In the genomic region with DNA sequence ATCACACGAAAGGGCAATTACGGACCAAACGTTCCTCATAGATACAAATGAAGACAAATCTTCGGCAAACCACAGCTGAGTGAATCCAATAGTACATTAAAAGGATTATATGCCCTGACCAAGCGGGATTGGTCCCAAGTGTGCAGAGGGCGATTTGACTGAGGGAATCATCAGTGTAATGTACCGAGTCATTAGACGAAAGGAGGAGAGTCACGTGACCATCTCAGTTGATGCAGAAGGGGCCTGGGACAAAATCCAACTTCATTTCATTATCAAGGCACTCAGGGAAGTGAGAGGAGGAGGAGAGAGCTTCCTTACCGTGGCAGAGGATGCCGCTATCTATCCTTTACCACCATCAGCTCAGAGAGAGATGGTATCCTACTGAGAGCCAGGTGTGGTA, we compare ENCODE assay signal across 32 mouse cellular contexts. TPM values are rescaled to one million over a fixed set of nuclear protein-coding genes. Genes with fewer than 3 reads are reported as not detected.
DNase-seq lines count a peak whose midpoint lies in the region; ATAC-seq and TF ChIP-seq lines count a peak whose summit lies in the region.
"Had no signal": no experiment of that assay in that cellular context is flagged by ENCODE, and none has a peak within 500 bp of the region (broad histone marks: within the 10 kb centered on the region; RNA-seq: fewer than 3 reads in every experiment).

No protein-coding gene starts in this region.

- no peaks in the 10 kb centered on the region for H3K36me3 ChIP-seq in lung, embryonic 14.5 days (ENCODE audit: insufficient read depth)
- no peaks in the 10 kb centered on the region for H3K36me3 ChIP-seq in MEL (ENCODE audit: control insufficient read depth in 1 of 2, insufficient read depth in 2 of 2, low read length in 2 of 2)
- no peaks in the 10 kb centered on the region for H3K36me3 ChIP-seq in neural tube, embryonic 14.5 days (ENCODE audit: control insufficient read depth, insufficient read depth, low read length)
- H3K36me3 ChIP-seq: forebrain, embryonic 10.5 days; heart, embryonic 13.5 days; limb, embryonic 13.5 days; midbrain, embryonic 15.5 days; stomach, embryonic 15.5 days had no signal

- WGBS in lung, embryonic 14.5 days = 69% methylated on average over 11 of the region's 11 CpGs
- WGBS in neural tube, embryonic 14.5 days = 38% methylated on average over 11 of the region's 11 CpGs

- no peak overlapping the region for H3K4me2 ChIP-seq in lung, embryonic 14.5 days
- H3K4me2 ChIP-seq in neural tube, embryonic 14.5 days (ENCODE audit: low read depth, low read length) = no peak overlapping the region
- H3K4me2 ChIP-seq: liver, embryonic 11.5 days; stomach, embryonic 15.5 days had no signal

- peak; percentile 13 for DNase-seq in lung, embryonic 14.5 days
- DNase-seq in lung, postnatal 14 days = no peak
- DNase-seq in MEL (ENCODE audit: low read depth, low spot score) = peak; percentile 28
- DNase-seq in brain, embryonic 14.5 days (ENCODE audit: low read depth) = peak; percentile 65
- no peak for DNase-seq in spleen, adult 18-20 months
- DNase-seq: adrenal gland, adult 2 months; B cell, adult 2 months; cerebellum, adult 11-12 months; cerebellum, adult 9-11 months; heart, adult 2 months; kidney, adult 18-20 months; right cerebral cortex, postnatal 14 days had no signal

- no peak for TF ChIP-seq RAD21 in MEL (IDR thresholded peaks at IDR 0.05; ENCODE audit: low read depth, low read length)

- H3K27me3 ChIP-seq in lung, embryonic 14.5 days (ENCODE audit: insufficient read depth, low read length) = no peaks in the 10 kb centered on the region
- no peaks in the 10 kb centered on the region for H3K27me3 ChIP-seq in MEL (ENCODE audit: control insufficient read depth in 1 of 2, insufficient read depth in 2 of 2, low read length in 2 of 2)
- H3K27me3 ChIP-seq in neural tube, embryonic 14.5 days (ENCODE audit: control insufficient read depth, insufficient read depth, low read length) = no peaks in the 10 kb centered on the region
- H3K27me3 ChIP-seq: embryonic facial prominence, embryonic 13.5 days; heart, embryonic 13.5 days; midbrain, embryonic 15.5 days; stomach, embryonic 15.5 days had no signal

- no peak overlapping the region for H3K4me3 ChIP-seq in lung, embryonic 14.5 days (ENCODE audit: low read depth, low read length)
- H3K4me3 ChIP-seq in MEL (ENCODE audit: control insufficient read depth in 1 of 2, insufficient read depth in 1 of 2, low read depth in 2 of 2, low read length in 2 of 2) = no peak overlapping the region
- no peak overlapping the region for H3K4me3 ChIP-seq in neural tube, embryonic 14.5 days (ENCODE audit: low read depth, low read length)
- H3K4me3 ChIP-seq: forebrain, embryonic 10.5 days; heart, adult 2 months; limb, embryonic 13.5 days; megakaryocyte, embryonic 14.5 days; midbrain, embryonic 15.5 days; myocyte; stomach, embryonic 15.5 days had no signal

- no peak for TF ChIP-seq EP300 in MEL (IDR thresholded peaks at IDR 0.05; ENCODE audit: low read depth in 1 of 2, low read length in 2 of 2)

- no peak overlapping the region for H3K27ac ChIP-seq in lung, embryonic 14.5 days (ENCODE audit: low read depth)
- no peak overlapping the region for H3K27ac ChIP-seq in MEL (ENCODE audit: control insufficient read depth, low read depth, low read length)
- peak overlapping the region; percentile 57 for H3K27ac ChIP-seq in neural tube, embryonic 14.5 days (ENCODE audit: low read depth, low read length)
- H3K27ac ChIP-seq: embryonic facial prominence, embryonic 13.5 days; forebrain, embryonic 10.5 days; heart, adult 2 months; heart, embryonic 13.5 days; kidney, postnatal 0 days; limb, embryonic 13.5 days; midbrain, embryonic 15.5 days; stomach, embryonic 15.5 days had no signal

- H3K9ac ChIP-seq in lung, embryonic 14.5 days = no peak overlapping the region
- H3K9ac ChIP-seq in MEL (ENCODE audit: control insufficient read depth, low read depth, low read length, poor library complexity, severe bottlenecking) = no peak overlapping the region
- H3K9ac ChIP-seq in neural tube, embryonic 14.5 days (replicated peaks; ENCODE audit: low read depth, low read length) = no peak overlapping the region
- H3K9ac ChIP-seq: embryonic facial prominence, embryonic 13.5 days; heart, embryonic 13.5 days; limb, embryonic 13.5 days; midbrain, embryonic 15.5 days; stomach, embryonic 15.5 days had no signal

- no peaks in the 10 kb centered on the region for H3K79me2 ChIP-seq in MEL (ENCODE audit: control insufficient read depth, insufficient read depth, low read length, poor library complexity)

- no peak for TF ChIP-seq CTCF in lung, embryonic 14.5 days (IDR thresholded peaks at IDR 0.05; ENCODE audit: low read depth)
- TF ChIP-seq CTCF in MEL (IDR thresholded peaks at IDR 0.05 in 2 of 3, conservative IDR thresholded peaks at IDR 0.05 in 1 of 3; ENCODE audit: control insufficient read depth in 1 of 3, insufficient read depth in 1 of 3, low read depth in 2 of 3, low read length in 3 of 3, poor library complexity in 1 of 3, severe bottlenecking in 1 of 3) = no peak
- TF ChIP-seq CTCF in brain, embryonic 14.5 days (IDR thresholded peaks at IDR 0.05; ENCODE audit: borderline replicate concordance, extremely low read depth, insufficient read depth, insufficient read length) = no peak

- TF ChIP-seq POLR2A in MEL (IDR thresholded peaks at IDR 0.05; ENCODE audit: control insufficient read depth in 1 of 2, insufficient read depth in 1 of 2, low read depth in 1 of 2, low read length in 2 of 2, poor library complexity in 1 of 2) = no peak
- TF ChIP-seq POLR2A in brain, embryonic 14.5 days (IDR thresholded peaks at IDR 0.05; ENCODE audit: borderline replicate concordance, extremely low read depth, insufficient read depth, insufficient read length, poor library complexity, severe bottlenecking) = no peak

- H3K9me3 ChIP-seq in lung, embryonic 14.5 days (ENCODE audit: low read depth, low read length) = no peaks in the 10 kb centered on the region
- H3K9me3 ChIP-seq in MEL (replicated peaks; ENCODE audit: insufficient read depth, low read length) = no peaks in the 10 kb centered on the region
- H3K9me3 ChIP-seq in neural tube, embryonic 14.5 days (ENCODE audit: control insufficient read depth, low read length) = no peaks in the 10 kb centered on the region
- H3K9me3 ChIP-seq: heart, embryonic 13.5 days; limb, embryonic 13.5 days; midbrain, embryonic 15.5 days; stomach, embryonic 15.5 days had no signal

- no peak for ATAC-seq in lung, embryonic 14.5 days (ENCODE audit: insufficient read depth)
- ATAC-seq in neural tube, embryonic 14.5 days (ENCODE audit: low read depth) = peak; percentile 77
- ATAC-seq: activated CD4-positive, CD25-positive, alpha-beta regulatory T cell, adult 4 months; forebrain, embryonic 16.5 days; midbrain, embryonic 15.5 days had no signal

- no peaks in the 10 kb centered on the region for H3K4me1 ChIP-seq in lung, embryonic 14.5 days (ENCODE audit: insufficient read depth)
- peaks cover 0 to 11% of the 10 kb centered on the region in 2 experiments; a peak in 2 of 4 replicates for H3K4me1 ChIP-seq in MEL (ENCODE audit: control insufficient read depth in 1 of 2, insufficient read depth in 2 of 2, low read length in 2 of 2)
- H3K4me1 ChIP-seq in neural tube, embryonic 14.5 days (ENCODE audit: control insufficient read depth, insufficient read depth, low read length) = no peaks in the 10 kb centered on the region
- H3K4me1 ChIP-seq: embryonic facial prominence, embryonic 13.5 days; forebrain, embryonic 10.5 days; heart, embryonic 13.5 days; limb, embryonic 13.5 days; midbrain, embryonic 15.5 days; stomach, embryonic 15.5 days had no signal

TF ChIP-seq in MEL, 35 proteins besides CTCF, POLR2A, EP300 and RAD21 (continues in another document):
- TF ChIP-seq TAL1 (IDR thresholded peaks at IDR 0.05; ENCODE audit: low read length) (no peak), ZC3H11A (IDR thresholded peaks at IDR 0.05; ENCODE audit: low read depth, low read length) (no peak), POLR2AphosphoS5 (IDR thresholded peaks at IDR 0.05; ENCODE audit: borderline replicate concordance, low read depth, low read length) (no peak), USF1 (IDR thresholded peaks at IDR 0.05; ENCODE audit: low read depth, low read length) (peak; percentile 89), ZMIZ1 (IDR thresholded peaks at IDR 0.05; ENCODE audit: low read depth, low read length) (no peak), USF2 (IDR thresholded peaks at IDR 0.05; ENCODE audit: borderline replicate concordance in 1 of 2, insufficient read depth in 1 of 2, low read depth in 1 of 2, low read length in 2 of 2) (peak; percentile 24 to 44; a peak in 2 of 4 replicates), MYB (IDR thresholded peaks at IDR 0.05; ENCODE audit: low read depth, low read length) (no peak), MAFK (IDR thresholded peaks at IDR 0.05; ENCODE audit: borderline replicate concordance, low read depth, low read length) (no peak), SMC3 (IDR thresholded peaks at IDR 0.05; ENCODE audit: low read depth, low read length) (no peak), GABPA (IDR thresholded peaks at IDR 0.05; ENCODE audit: low read depth, low read length) (no peak), ZNF384 (IDR thresholded peaks at IDR 0.05; ENCODE audit: low read depth, low read length) (no peak), BHLHE40 (IDR thresholded peaks at IDR 0.05; ENCODE audit: borderline replicate concordance, low read depth, low read length) (no peak)

RNA-seq across cellular contexts. Expression of a gene that starts 9.7 kb away (rescaled TPM):
- not detected in 2 replicates for polyA plus RNA-seq in lung, embryonic 14.5 days (2014; fragmentation: Nextera tagmentation; extraction: Ambion mirVana)
- total RNA-seq in MEL (2012; rRNA removed) = not detected in 2 replicates
- polyA plus RNA-seq in MEL (2012; ENCODE audit: insufficient read depth in 1 of 2, insufficient read length in 2 of 2, low read depth in 1 of 2, low replicate concordance in 2 of 2, missing spikeins in 1 of 2) = not detected
- 0.10 and 0.22 TPM in 2 replicates for polyA plus RNA-seq in brain, embryonic 14.5 days (2012; rRNA removed)
- polyA plus RNA-seq in neural tube, embryonic 14.5 days (2014; fragmentation: Nextera tagmentation; extraction: Ambion mirVana) = not detected in 2 replicates
- total RNA-seq: common myeloid progenitor, adult 5-6 weeks; heart, adult 2 months; hematopoietic stem cell, adult 5-6 weeks; layer of hippocampus, adult 8-10 months; layer of hippocampus, postnatal 25 days; left cerebral cortex, adult 8-10 months; left cerebral cortex, postnatal 36 days had no signal
- polyA plus RNA-seq: activated CD4-positive, CD25-positive, alpha-beta regulatory T cell, adult 4 months; embryonic facial prominence, embryonic 13.5 days; forebrain, embryonic 10.5 days; forebrain, embryonic 16.5 days; heart, embryonic 13.5 days; kidney, postnatal 0 days; liver, embryonic 11.5 days; lung, embryonic 16.5 days had no signal

RNA-seq across cellular contexts. Expression of a gene that starts 38.0 kb away (rescaled TPM):
- 22.0 and 22.5 TPM in 2 replicates for polyA plus RNA-seq in lung, embryonic 14.5 days (2014; fragmentation: Nextera tagmentation; extraction: Ambion mirVana)
- total RNA-seq in MEL (2012; rRNA removed) = 12.0 and 12.2 TPM in 2 replicates
- 10 to 100 TPM in 1 of 2 experiments, not detected in 1; 12.4 TPM for polyA plus RNA-seq in MEL (2012; ENCODE audit: insufficient read depth in 1 of 2, insufficient read length in 2 of 2, low read depth in 1 of 2, low replicate concordance in 2 of 2, missing spikeins in 1 of 2)
- polyA plus RNA-seq in brain, embryonic 14.5 days (2012; rRNA removed) = 25.6 and 25.9 TPM in 2 replicates
- 31.2 and 31.8 TPM in 2 replicates for polyA plus RNA-seq in neural tube, embryonic 14.5 days (2014; fragmentation: Nextera tagmentation; extraction: Ambion mirVana)

RNA-seq across cellular contexts. Expression of a gene that starts 51.0 kb away (rescaled TPM):
- 0.30 TPM in 2 replicates for polyA plus RNA-seq in lung, embryonic 14.5 days (2014; fragmentation: Nextera tagmentation; extraction: Ambion mirVana)
- total RNA-seq in MEL (2012; rRNA removed) = 0.03 and 0.04 TPM in 2 replicates
- not detected for polyA plus RNA-seq in MEL (2012; ENCODE audit: insufficient read depth in 1 of 2, insufficient read length in 2 of 2, low read depth in 1 of 2, low replicate concordance in 2 of 2, missing spikeins in 1 of 2)
- 0.58 and 0.68 TPM in 2 replicates for polyA plus RNA-seq in brain, embryonic 14.5 days (2012; rRNA removed)
- polyA plus RNA-seq in neural tube, embryonic 14.5 days (2014; fragmentation: Nextera tagmentation; extraction: Ambion mirVana) = 0.66 and 0.96 TPM in 2 replicates
- polyA plus RNA-seq: forebrain, embryonic 10.5 days had no signal

Comparison
In these comparisons a context has a peak if more than half of its experiments do, and no peak if none do; other contexts are left out.
1. DNase-seq: peak in lung, embryonic 14.5 days (single experiment), MEL (single experiment) and brain, embryonic 14.5 days (single experiment); none in lung, postnatal 14 days (single experiment) and spleen, adult 18-20 months (0 of 2).